Mouse (Mus musculus): ENCODE measurements at regions not wholly inside any gene's neighbourhood (a gene's known extent, or its start where the extent isn't known, plus 50 kb on each side); places are given as distances from the start of the nearest gene placed in this dataset.
A peak's percentile ranks its signal among the peaks of the same experiment; 100 is the strongest.
"Not testable (repeated sequence)": the region's sequence is repeated elsewhere in the genome, so short reads cannot be mapped to it uniquely, and the experiment has no call there.

DNA sequence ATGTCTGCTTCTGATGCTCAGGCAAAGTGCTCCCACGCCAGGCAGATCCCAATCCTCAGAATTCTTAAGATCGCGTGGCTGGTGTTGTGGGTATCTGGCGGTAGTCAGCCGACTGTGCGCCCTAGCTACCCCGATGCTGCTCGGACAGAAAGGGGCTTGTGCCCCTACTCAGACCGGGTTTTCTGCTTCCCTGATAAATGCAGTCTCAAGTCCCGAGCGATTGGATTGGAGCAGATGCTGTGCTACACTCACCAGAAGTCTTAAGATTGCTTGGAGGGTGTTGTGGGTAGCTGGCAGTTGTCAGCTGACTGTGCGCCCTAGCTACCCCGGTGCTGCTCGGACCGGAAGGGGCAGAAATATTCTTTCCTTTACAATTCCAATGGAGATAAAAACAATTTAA is 99.3 kb downstream of the Gm7489 start:
- not testable (repeated sequence) for H3K4me1 ChIP-seq; DNase-seq (ENCODE audit: low spot score); H3K9me3 ChIP-seq; H3K4me3 ChIP-seq; H3K36me3 ChIP-seq; H3K27ac ChIP-seq; H3K27me3 ChIP-seq (ENCODE audit: insufficient read depth, poor library complexity, severe bottlenecking)
- WGBS = 74% methylated on average over 15 of the region's 15 CpGs

DNA sequence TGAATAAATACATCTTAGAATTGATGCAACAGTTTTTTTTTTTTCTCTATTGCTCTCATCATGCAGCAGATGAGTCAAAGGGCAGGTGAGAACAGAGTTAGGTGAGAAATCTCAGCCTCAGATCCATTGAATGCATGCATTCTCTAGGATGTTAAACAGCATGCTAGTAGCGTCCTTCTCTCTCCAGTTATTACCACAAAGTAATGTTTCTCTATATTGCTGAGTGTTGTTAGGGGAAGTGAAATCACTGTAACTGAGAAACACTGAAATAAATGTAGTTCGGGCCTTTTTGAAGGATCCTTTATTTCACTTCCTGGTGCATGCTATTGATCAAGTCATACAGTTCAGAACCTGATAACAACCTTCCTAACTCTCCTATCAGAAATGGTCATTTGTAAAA is 105.2 kb downstream of the Gm7489 start:
- WGBS = 75% methylated on average over 2 of the region's 2 CpGs
- Histone ChIP-seq H3K27ac (no peak overlapping the region), H3K36me3 (no peaks in the 10 kb centered on the region), H3K4me3 (no peak overlapping the region), H3K4me1 (no peaks in the 10 kb centered on the region), H3K9me3 (no peaks in the 10 kb centered on the region), H3K27me3 (ENCODE audit: insufficient read depth, poor library complexity, severe bottlenecking) (no peaks in the 10 kb centered on the region)
- no peak for DNase-seq (ENCODE audit: low spot score)

DNA sequence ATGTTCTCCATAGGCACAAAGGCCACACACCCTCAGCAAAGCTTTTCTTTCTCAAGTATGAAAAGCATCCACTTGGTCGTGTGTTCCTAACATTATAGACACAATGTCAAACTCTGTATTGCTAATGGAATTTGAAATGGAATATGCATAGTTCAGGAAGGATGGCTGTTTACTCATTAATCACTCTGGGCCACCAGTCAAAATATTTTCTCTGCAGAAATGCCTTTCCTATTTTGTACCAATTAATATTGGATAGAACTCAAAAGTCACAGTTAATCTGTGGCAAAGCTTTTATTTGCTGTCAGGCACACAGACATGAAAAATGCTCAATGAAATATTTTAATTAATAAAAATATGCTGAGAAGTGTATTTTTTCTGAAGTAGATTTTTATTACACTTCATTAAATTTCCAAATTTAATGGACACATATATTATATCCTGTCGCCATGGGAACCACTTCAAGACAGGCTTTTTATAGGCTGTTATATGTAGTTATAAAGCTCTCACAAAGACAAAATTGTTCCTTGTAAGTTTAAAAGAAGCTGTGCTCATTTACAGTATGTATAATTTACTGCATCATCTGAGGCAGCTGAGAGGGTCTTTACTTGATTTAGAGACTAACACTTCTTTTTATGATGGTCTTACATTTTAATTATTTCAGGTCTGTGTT is 110.6 kb downstream of the Gm7489 start:
- 75% methylated on average over 2 of the region's 2 CpGs for WGBS
- Histone ChIP-seq H3K4me1 (no peaks in the 10 kb centered on the region), H3K4me3 (no peak overlapping the region), H3K9me3 (no peaks in the 10 kb centered on the region), H3K36me3 (no peaks in the 10 kb centered on the region), H3K27ac (no peak overlapping the region), H3K27me3 (ENCODE audit: insufficient read depth, poor library complexity, severe bottlenecking) (no peaks in the 10 kb centered on the region)
- DNase-seq (ENCODE audit: low spot score) = no peak

DNA sequence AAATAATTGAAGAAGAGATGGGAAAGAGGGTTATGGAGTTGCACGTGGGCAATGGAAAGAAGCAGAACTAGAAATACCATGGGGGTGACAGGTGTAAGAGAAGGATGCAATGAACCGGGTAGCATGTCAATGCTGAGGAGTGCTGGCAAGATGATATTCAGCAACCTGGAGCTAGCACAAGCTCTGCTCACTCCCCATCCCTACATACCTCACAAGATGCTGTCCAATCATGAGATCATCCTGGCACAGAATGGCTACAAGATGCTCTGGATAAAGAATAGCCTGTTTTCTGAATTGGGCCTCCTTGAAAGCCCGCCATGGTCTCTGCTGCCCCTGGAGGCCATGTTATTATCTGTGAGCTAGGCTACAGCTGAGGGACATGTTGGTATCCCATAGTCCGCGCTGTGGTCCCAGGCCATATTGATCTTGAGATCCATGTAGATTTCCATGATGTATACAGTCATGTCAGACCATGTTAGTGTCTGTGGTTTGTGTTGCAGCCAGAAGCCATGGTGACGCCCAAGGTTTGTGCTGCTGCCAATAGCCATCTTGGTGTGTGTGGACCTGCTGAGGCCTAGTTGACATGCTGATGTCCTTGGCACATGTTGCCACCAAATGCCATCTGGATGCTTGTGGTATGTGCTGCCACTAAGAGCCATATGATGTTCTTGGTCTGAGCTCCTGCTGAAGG is 114.0 kb downstream of the Gm7489 start:
- H3K36me3 ChIP-seq = no peaks in the 10 kb centered on the region
- no peaks in the 10 kb centered on the region for H3K9me3 ChIP-seq
- no peak overlapping the region for H3K27ac ChIP-seq
- no peak for DNase-seq (ENCODE audit: low spot score)
- WGBS = 85% methylated on average over 6 of the region's 6 CpGs
- H3K4me1 ChIP-seq = no peaks in the 10 kb centered on the region
- H3K4me3 ChIP-seq = no peak overlapping the region
- no peaks in the 10 kb centered on the region for H3K27me3 ChIP-seq (ENCODE audit: insufficient read depth, poor library complexity, severe bottlenecking)

- DNase-seq (ENCODE audit: low spot score) = no peak
- no peak overlapping the region for H3K4me3 ChIP-seq
- no peak overlapping the region for H3K27ac ChIP-seq
- H3K4me1 ChIP-seq = no peaks in the 10 kb centered on the region
- H3K27me3 ChIP-seq (ENCODE audit: insufficient read depth, poor library complexity, severe bottlenecking) = no peaks in the 10 kb centered on the region
- no peaks in the 10 kb centered on the region for H3K9me3 ChIP-seq
- no peaks in the 10 kb centered on the region for H3K36me3 ChIP-seq
- WGBS = 83% methylated on average over 5 of the region's 5 CpGs
Measured at GRCm38 (mm10) chr15:54033756-54034155, 149.1 kb downstream of the Gm7489 start.

- 92% methylated on average over 2 of the region's 2 CpGs for WGBS
- no peak overlapping the region for H3K27ac ChIP-seq
- no peaks in the 10 kb centered on the region for H3K4me1 ChIP-seq
- no peaks in the 10 kb centered on the region for H3K9me3 ChIP-seq
- H3K27me3 ChIP-seq (ENCODE audit: insufficient read depth, poor library complexity, severe bottlenecking) = no peaks in the 10 kb centered on the region
- no peaks in the 10 kb centered on the region for H3K36me3 ChIP-seq
- no peak for DNase-seq (ENCODE audit: low spot score)
- H3K4me3 ChIP-seq = no peak overlapping the region
Measured at GRCm38 (mm10) chr15:54050711-54051110, 166.0 kb downstream of the Gm7489 start.

GRCm38 (mm10) chr15:54070005-54070634 is 185.4 kb downstream of the Gm7489 start:
- Histone ChIP-seq H3K4me3 (no peak overlapping the region), H3K27ac (no peak overlapping the region), H3K9me3 (no peaks in the 10 kb centered on the region), H3K4me1 (no peaks in the 10 kb centered on the region), H3K27me3 (ENCODE audit: insufficient read depth, poor library complexity, severe bottlenecking) (no peaks in the 10 kb centered on the region), H3K36me3 (no peaks in the 10 kb centered on the region)
- WGBS = 42% methylated on average over 9 of the region's 9 CpGs
- peak; percentile 85 for DNase-seq (ENCODE audit: low spot score)

GRCm38 (mm10) chr15:54071732-54072131 is 187.0 kb downstream of the Gm7489 start:
- Histone ChIP-seq H3K9me3 (no peaks in the 10 kb centered on the region), H3K27me3 (ENCODE audit: insufficient read depth, poor library complexity, severe bottlenecking) (no peaks in the 10 kb centered on the region), H3K27ac (no peak overlapping the region), H3K4me1 (no peaks in the 10 kb centered on the region), H3K4me3 (no peak overlapping the region), H3K36me3 (no peaks in the 10 kb centered on the region)
- no peak for DNase-seq (ENCODE audit: low spot score)
- 64% methylated on average over 8 of the region's 8 CpGs for WGBS

DNA sequence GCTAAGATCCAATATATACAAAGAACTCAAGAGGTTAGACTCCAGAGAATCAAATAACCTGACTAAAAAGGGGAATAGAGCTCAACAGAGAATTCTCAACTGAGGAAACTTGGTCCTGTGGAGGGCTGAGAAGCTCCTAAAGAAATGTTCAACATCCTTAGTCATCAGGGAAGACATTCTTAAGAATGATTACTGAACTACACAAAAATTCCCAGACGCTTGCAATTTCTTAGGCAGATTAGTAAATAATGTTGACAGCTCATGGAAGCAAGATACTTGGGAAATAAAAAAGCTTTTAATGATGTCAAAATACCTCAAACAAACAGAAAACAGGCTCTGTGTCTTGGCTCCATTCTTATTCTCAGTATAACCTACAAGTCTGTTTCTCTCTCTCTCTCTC is 206.6 kb downstream of the Gm7489 start:
- WGBS = 76% methylated on average over 1 of the region's 1 CpGs
- Histone ChIP-seq H3K4me1 (no peaks in the 10 kb centered on the region), H3K27me3 (ENCODE audit: insufficient read depth, poor library complexity, severe bottlenecking) (no peaks in the 10 kb centered on the region), H3K4me3 (no peak overlapping the region), H3K9me3 (no peaks in the 10 kb centered on the region), H3K36me3 (no peaks in the 10 kb centered on the region), H3K27ac (no peak overlapping the region)
- DNase-seq (ENCODE audit: low spot score) = no peak

- no peak for DNase-seq (ENCODE audit: low spot score)
- H3K27ac ChIP-seq = no peak overlapping the region
- H3K27me3 ChIP-seq (ENCODE audit: insufficient read depth, poor library complexity, severe bottlenecking) = no peaks in the 10 kb centered on the region
- no peaks in the 10 kb centered on the region for H3K9me3 ChIP-seq
- H3K4me3 ChIP-seq = no peak overlapping the region
- no peaks in the 10 kb centered on the region for H3K4me1 ChIP-seq
- 80% methylated on average over 3 of the region's 3 CpGs for WGBS
- H3K36me3 ChIP-seq = no peaks in the 10 kb centered on the region
Measured at GRCm38 (mm10) chr15:54092386-54092785, 207.7 kb downstream of the Gm7489 start.

DNA sequence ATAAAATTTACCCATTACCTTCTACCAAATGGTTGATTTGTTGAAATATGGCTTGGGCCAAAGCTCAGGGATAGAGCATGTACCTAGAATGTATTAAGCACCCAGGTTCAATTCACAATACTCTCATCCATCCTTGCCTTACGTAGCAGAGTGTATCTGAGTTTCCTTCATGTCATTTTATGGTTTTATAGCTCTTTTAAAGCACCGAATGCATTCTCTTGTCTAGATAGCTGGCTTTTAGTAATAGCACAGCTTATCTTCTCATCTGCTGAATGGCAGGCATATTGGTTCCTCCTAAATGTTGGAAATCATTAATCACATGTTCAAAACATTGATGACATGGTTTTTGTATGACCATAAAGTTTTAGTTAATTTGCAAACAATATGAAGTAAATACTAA is 212.8 kb downstream of the Gm7489 start:
- no peak for DNase-seq (ENCODE audit: low spot score)
- H3K4me1 ChIP-seq = no peaks in the 10 kb centered on the region
- H3K36me3 ChIP-seq = no peaks in the 10 kb centered on the region
- H3K9me3 ChIP-seq = no peaks in the 10 kb centered on the region
- H3K4me3 ChIP-seq = no peak overlapping the region
- no peak overlapping the region for H3K27ac ChIP-seq
- WGBS = 79% methylated on average over 2 of the region's 2 CpGs
- no peaks in the 10 kb centered on the region for H3K27me3 ChIP-seq (ENCODE audit: insufficient read depth, poor library complexity, severe bottlenecking)

GRCm38 (mm10) chr15:54112406-54112805 is 227.7 kb downstream of the Gm7489 start:
- DNase-seq (ENCODE audit: low spot score) = no peak
- Histone ChIP-seq H3K9me3 (no peaks in the 10 kb centered on the region), H3K27me3 (ENCODE audit: insufficient read depth, poor library complexity, severe bottlenecking) (no peaks in the 10 kb centered on the region), H3K4me3 (no peak overlapping the region), H3K27ac (no peak overlapping the region), H3K4me1 (no peaks in the 10 kb centered on the region), H3K36me3 (no peaks in the 10 kb centered on the region)
- WGBS = 67% methylated on average over 2 of the region's 2 CpGs

DNA sequence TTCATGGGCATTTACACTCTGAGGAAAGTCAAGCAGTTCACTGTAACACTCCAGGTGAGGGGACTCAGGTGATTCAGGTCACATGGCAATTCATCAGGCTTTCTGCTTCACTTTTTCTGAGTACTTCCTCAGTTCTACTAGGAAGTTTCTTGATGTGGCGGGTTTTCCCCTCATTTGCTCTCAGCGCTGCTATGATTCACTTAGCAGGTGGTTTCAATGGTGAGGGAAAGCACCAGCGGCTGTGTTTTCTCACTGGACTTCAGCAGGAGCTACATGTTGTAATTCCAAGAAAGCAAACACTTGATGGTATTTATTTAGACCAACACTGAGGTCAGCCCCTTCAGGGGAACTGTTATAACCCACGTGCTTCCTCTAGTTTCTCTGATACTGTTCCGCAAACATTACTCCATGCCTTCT is 229.4 kb downstream of the Gm7489 start:
- H3K9me3 ChIP-seq = no peaks in the 10 kb centered on the region
- no peaks in the 10 kb centered on the region for H3K36me3 ChIP-seq
- no peak overlapping the region for H3K27ac ChIP-seq
- H3K4me1 ChIP-seq = no peaks in the 10 kb centered on the region
- 71% methylated on average over 5 of the region's 5 CpGs for WGBS
- no peaks in the 10 kb centered on the region for H3K27me3 ChIP-seq (ENCODE audit: insufficient read depth, poor library complexity, severe bottlenecking)
- DNase-seq (ENCODE audit: low spot score) = no peak
- H3K4me3 ChIP-seq = no peak overlapping the region

Data from heart, embryonic 10.5 days (tissue).